Mouse (Mus musculus) forebrain, embryonic 13.5 days (tissue): Measurements from ENCODE around the gene Washc3. TPM values are rescaled to one million over a fixed set of nuclear protein-coding genes. Genes with fewer than 3 reads are reported as not detected.

Experiments used
- ATAC-seq: fragments of 200-750 bp; cut with Nextera tagmentation; 2 replicates; pipeline ENCODE4 v1.8.0; 2017
- H3K27ac ChIP-seq: fragments of 300-500 bp; sonication (generic); 2 replicates; pipeline ENCODE4 v1.5.1; 2015; ENCODE audit warnings: inconsistent platforms, mild to moderate bottlenecking, moderate library complexity
- H3K27me3 ChIP-seq: fragments of 300-500 bp; sonication (generic); 2 replicates; pipeline ENCODE4 v1.6.1; 2015; ENCODE audit warnings: mild to moderate bottlenecking, inconsistent platforms
- H3K36me3 ChIP-seq: fragments of 300-500 bp; sonication (generic); 2 replicates; pipeline ENCODE4 v1.6.1; 2015; ENCODE audit warnings: mild to moderate bottlenecking, inconsistent platforms; ENCODE audit not compliant: poor library complexity, severe bottlenecking
- H3K4me1 ChIP-seq: fragments of 300-500 bp; sonication (generic); 2 replicates; pipeline ENCODE4 v1.6.1; 2015; ENCODE audit warnings: inconsistent platforms
- H3K4me2 ChIP-seq: fragments of 300-500 bp; sonication (generic); 2 replicates; pipeline ENCODE4 v1.6.1; 2015; ENCODE audit warnings: inconsistent platforms, mild to moderate bottlenecking, moderate library complexity
- H3K4me3 ChIP-seq: fragments of 300-500 bp; sonication (generic); 2 replicates; pipeline ENCODE4 v1.5.1; 2015; ENCODE audit warnings: mild to moderate bottlenecking, inconsistent platforms
- H3K9ac ChIP-seq: fragments of 300-500 bp; sonication (generic); 2 replicates; pipeline ENCODE4 v1.6.1; 2015; ENCODE audit warnings: mild to moderate bottlenecking, inconsistent platforms
- H3K9me3 ChIP-seq: fragments of 300-500 bp; sonication (generic); replicated peaks from 2 replicates; pipeline ENCODE4 v1.6.1; 2016; ENCODE audit warnings: inconsistent platforms
- WGBS: fragments of 180-500 bp; shearing (Covaris S2); methylation state at CpG from one replicate; pipeline ENCODE4 v1.1.7; 2015; 5-methylcytosine and 5-hydroxymethylcytosine counted together
- polyA plus RNA-seq: library from polyadenylated mRNA; unstranded; fragments of >200 nt; fragmentation: Nextera tagmentation; extraction: Ambion mirVana; gene quantifications from 2 replicates; pipeline ENCODE4 v1.2.1, GENCODE M21; 2015

The Washc3 gene
- polyA plus RNA-seq, 1 experiment from 2014 or later: 46.8 TPM

- WGBS: 90% methylated on average over 4 of the region's 4 CpGs
- Histone ChIP-seq H3K36me3 (no peaks in the 10 kb centered on the region), H3K27ac (no peak overlapping the region), H3K4me2 (no peak overlapping the region), H3K4me1 (no peaks in the 10 kb centered on the region), H3K9me3 (no peaks in the 10 kb centered on the region), H3K9ac (no peak overlapping the region), H3K27me3 (no peaks in the 10 kb centered on the region), H3K4me3 (no peak overlapping the region)
- no peak for ATAC-seq
Measured at GRCm38 (mm10) chr10:88263383-88263782, 62.5 kb downstream of the Washc3 start.

DNA sequence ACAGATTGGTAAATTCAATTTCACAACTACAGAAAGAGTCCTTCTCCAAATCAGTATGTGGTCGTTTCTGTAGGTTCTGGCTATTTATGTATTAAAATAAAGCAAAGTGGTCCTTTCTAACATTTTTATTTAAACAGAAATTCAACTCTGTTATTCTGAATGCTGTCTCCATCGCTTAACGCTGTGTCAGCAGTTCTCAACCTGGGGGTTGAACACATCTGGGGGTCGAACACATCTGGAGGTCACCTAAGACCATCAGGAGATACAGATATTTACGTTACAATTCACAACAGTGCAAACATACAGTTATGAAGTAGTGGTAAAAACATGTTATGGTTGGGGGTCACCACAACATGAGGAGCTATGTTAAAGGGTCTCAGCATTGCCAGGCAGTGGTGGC, 73.2 kb downstream of the Washc3 start:
- Histone ChIP-seq H3K27ac (no peak overlapping the region), H3K4me2 (no peak overlapping the region), H3K9me3 (no peaks in the 10 kb centered on the region), H3K4me3 (no peak overlapping the region), H3K4me1 (no peaks in the 10 kb centered on the region), H3K36me3 (no peaks in the 10 kb centered on the region), H3K27me3 (no peaks in the 10 kb centered on the region), H3K9ac (no peak overlapping the region)
- no peak for ATAC-seq
- WGBS: 87% methylated on average over 5 of the region's 5 CpGs

DNA sequence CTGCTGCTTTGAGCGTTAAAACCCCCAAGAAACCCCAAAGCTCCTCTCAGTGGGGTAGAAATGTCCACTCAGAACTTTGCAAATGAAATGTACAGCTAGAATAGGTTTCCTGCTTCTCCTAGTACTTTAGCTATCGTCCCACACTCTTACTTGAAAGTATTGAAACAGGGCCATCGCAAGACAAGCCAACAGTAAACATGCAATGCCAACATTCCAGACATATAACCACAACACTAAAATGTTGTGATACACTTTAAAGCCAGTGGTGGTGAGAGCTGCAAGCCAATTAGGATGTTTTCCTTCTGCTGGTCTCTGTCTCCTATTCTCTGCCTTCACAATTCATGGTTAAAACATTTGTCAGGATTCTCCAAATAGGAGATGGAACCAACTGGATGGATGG, 80.8 kb downstream of the Washc3 start:
- no peak overlapping the region for H3K4me2 ChIP-seq
- 84% methylated on average over 3 of the region's 3 CpGs for WGBS
- no peaks in the 10 kb centered on the region for H3K27me3 ChIP-seq
- no peaks in the 10 kb centered on the region for H3K4me1 ChIP-seq
- no peaks in the 10 kb centered on the region for H3K9me3 ChIP-seq
- H3K27ac ChIP-seq: no peak overlapping the region
- no peak overlapping the region for H3K9ac ChIP-seq
- H3K36me3 ChIP-seq: no peaks in the 10 kb centered on the region
- no peak overlapping the region for H3K4me3 ChIP-seq
- ATAC-seq: no peak

DNA sequence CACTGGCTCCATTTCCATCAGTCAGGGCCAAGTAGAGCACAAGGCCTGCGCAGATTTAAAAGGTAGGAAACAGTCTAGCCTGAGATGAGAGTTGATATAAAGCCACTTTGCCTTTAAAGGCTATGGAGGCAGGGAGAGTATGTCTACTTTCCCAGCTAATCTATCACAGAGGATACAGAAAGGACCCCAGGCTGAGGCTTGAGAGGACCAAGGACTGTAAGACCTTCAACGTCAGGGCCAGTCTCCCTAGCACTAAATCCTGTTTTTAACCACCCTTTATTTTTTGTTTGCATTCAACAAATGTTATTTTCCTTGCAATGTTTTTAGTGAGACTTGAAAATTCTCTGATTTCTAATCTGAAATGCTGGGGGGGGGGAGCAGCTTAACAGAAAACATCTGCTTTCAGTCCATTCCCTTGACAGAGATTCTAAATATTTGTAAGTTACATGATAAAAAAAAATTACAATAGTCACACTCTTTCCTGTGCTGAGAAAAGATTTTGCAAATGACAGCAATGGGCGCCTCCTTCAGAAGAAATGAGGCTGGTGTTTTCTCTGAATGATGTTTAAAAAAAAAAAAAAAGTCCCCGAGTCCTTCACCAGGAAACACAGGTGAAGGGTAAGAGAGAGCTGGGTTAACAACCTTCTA, 83.6 kb downstream of the Washc3 start:
- Histone ChIP-seq H3K27ac (no peak overlapping the region), H3K4me3 (no peak overlapping the region), H3K27me3 (no peaks in the 10 kb centered on the region), H3K4me2 (no peak overlapping the region), H3K36me3 (no peaks in the 10 kb centered on the region), H3K4me1 (no peaks in the 10 kb centered on the region), H3K9ac (no peak overlapping the region), H3K9me3 (no peaks in the 10 kb centered on the region)
- no peak for ATAC-seq
- WGBS: 91% methylated on average over 4 of the region's 4 CpGs

DNA sequence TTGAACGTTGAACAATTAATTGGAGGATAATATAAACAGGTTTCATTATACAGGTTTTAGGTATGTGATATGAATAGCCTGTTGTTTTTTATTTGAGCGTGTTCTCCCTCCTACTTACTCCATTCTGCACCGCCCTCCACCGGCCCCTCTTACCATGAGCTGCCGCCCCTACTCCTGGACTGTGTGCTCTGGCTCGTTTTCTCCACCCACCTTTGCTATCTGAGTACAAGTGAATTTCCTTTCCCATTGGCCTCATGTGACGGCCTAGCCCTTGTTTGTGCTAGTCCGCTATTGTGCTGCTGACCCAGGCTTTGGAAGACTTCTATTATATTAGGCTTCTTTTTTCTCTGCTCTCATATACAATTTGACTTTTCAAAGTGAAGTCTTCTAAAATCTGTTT, 86.4 kb downstream of the Washc3 start:
- Histone ChIP-seq H3K4me1 (no peaks in the 10 kb centered on the region), H3K9me3 (no peaks in the 10 kb centered on the region), H3K4me2 (no peak overlapping the region), H3K36me3 (no peaks in the 10 kb centered on the region), H3K27me3 (no peaks in the 10 kb centered on the region), H3K27ac (no peak overlapping the region), H3K4me3 (no peak overlapping the region), H3K9ac (no peak overlapping the region)
- WGBS: 63% methylated on average over 8 of the region's 8 CpGs
- ATAC-seq: no peak

- Histone ChIP-seq H3K4me3 (no peak overlapping the region), H3K9ac (no peak overlapping the region), H3K27ac (no peak overlapping the region), H3K4me2 (no peak overlapping the region), H3K9me3 (no peaks in the 10 kb centered on the region), H3K4me1 (no peaks in the 10 kb centered on the region), H3K27me3 (no peaks in the 10 kb centered on the region), H3K36me3 (no peaks in the 10 kb centered on the region)
- no peak for ATAC-seq
- 91% methylated on average over 10 of the region's 10 CpGs for WGBS
Measured at GRCm38 (mm10) chr10:88288061-88288460, 87.2 kb downstream of the Washc3 start.

- Histone ChIP-seq H3K4me1 (no peaks in the 10 kb centered on the region), H3K9me3 (peaks cover 4% of the 10 kb centered on the region; the same call in 1 of the 2 replicates), H3K36me3 (no peaks in the 10 kb centered on the region), H3K4me2 (no peak overlapping the region), H3K27ac (no peak overlapping the region), H3K27me3 (no peaks in the 10 kb centered on the region), H3K9ac (no peak overlapping the region), H3K4me3 (no peak overlapping the region)
- 90% methylated on average over 6 of the region's 6 CpGs for WGBS
- no peak for ATAC-seq
Measured at GRCm38 (mm10) chr10:88295091-88295490, 94.2 kb downstream of the Washc3 start.

Other genes starting within 250 kb of the Washc3 start
- 3.4 and 12.2 TPM in 2 replicates for gene Pmch, start 110.0 kb upstream of the Washc3 start, polyA plus RNA-seq
- gene Parpbp, start 54.2 kb upstream of the Washc3 start, polyA plus RNA-seq: 9.1 and 10.6 TPM in 2 replicates
- gene Nup37, start 54.1 kb upstream of the Washc3 start, polyA plus RNA-seq: 66.6 and 72.7 TPM in 2 replicates
- 0.19 and 0.39 TPM in 2 replicates for gene Dram1, start 178.0 kb downstream of the Washc3 start, polyA plus RNA-seq
- gene Gnptab, start 178.0 kb downstream of the Washc3 start, polyA plus RNA-seq: 9.8 and 10.3 TPM in 2 replicates